Mouse (Mus musculus) stomach, embryonic 14.5 days (tissue): ENCODE measurements around the gene Hephl1. TPM values are rescaled to one million over a fixed set of nuclear protein-coding genes. Genes with fewer than 3 reads are reported as not detected.
"Not testable (repeated sequence)": the region's sequence is repeated elsewhere in the genome, so short reads cannot be mapped to it uniquely, and the experiment has no call there.

ENCODE experiments used
- ATAC-seq: fragments of 200-750 bp; cut with Nextera tagmentation; 2 replicates; pipeline ENCODE4 v1.8.0; 2017; ENCODE audit warnings: low read depth, moderate TSS enrichment; ENCODE audit not compliant: insufficient number of reproducible peaks, insufficient read depth, low FRiP score
- H3K27ac ChIP-seq: fragments of 300-500 bp; sonication (generic); 2 replicates; pipeline ENCODE4 v1.5.1; 2014; ENCODE audit warnings: mild to moderate bottlenecking, low read length, moderate library complexity, mixed read lengths
- H3K27me3 ChIP-seq: fragments of 300-500 bp; sonication (generic); 2 replicates; pipeline ENCODE4 v1.6.1; 2014; ENCODE audit warnings: low read length, control low read depth, mixed read lengths; ENCODE audit not compliant: control insufficient read depth, insufficient read depth
- H3K36me3 ChIP-seq: fragments of 300-500 bp; sonication (generic); 2 replicates; pipeline ENCODE4 v1.6.1; 2014; ENCODE audit warnings: mild to moderate bottlenecking, control low read depth, low read length, moderate library complexity, mixed read lengths; ENCODE audit not compliant: control insufficient read depth, insufficient read depth
- H3K4me1 ChIP-seq: fragments of 300-500 bp; sonication (generic); 2 replicates; pipeline ENCODE4 v1.6.1; 2014; ENCODE audit warnings: low read length, control low read depth, mixed read lengths; ENCODE audit not compliant: control insufficient read depth, insufficient read depth
- H3K4me2 ChIP-seq: fragments of 300-500 bp; sonication (generic); replicated peaks from 2 replicates; pipeline ENCODE4 v1.6.1; 2014; ENCODE audit warnings: low read depth, low read length, control low read depth
- H3K4me3 ChIP-seq: fragments of 300-500 bp; sonication (generic); 2 replicates; pipeline ENCODE4 v1.5.1; 2014; ENCODE audit warnings: low read depth, low read length, control low read depth
- H3K9ac ChIP-seq: fragments of 300-500 bp; sonication (generic); replicated peaks from 2 replicates; pipeline ENCODE4 v1.6.1; 2014; ENCODE audit warnings: low read depth, mild to moderate bottlenecking, control low read depth, low read length, moderate library complexity, mixed read lengths
- H3K9me3 ChIP-seq: fragments of 300-500 bp; sonication (generic); 2 replicates; pipeline ENCODE4 v1.6.1; 2016; ENCODE audit warnings: low read depth, low read length, control low read depth; ENCODE audit not compliant: control insufficient read depth
- WGBS: fragments of 180-500 bp; shearing (Covaris S2); extraction: QIAGEN DNeasy Blood & Tissue Kit; methylation state at CpG from one replicate; pipeline ENCODE4 v1.1.7; 2014; 5-methylcytosine and 5-hydroxymethylcytosine counted together
- polyA plus RNA-seq: library from polyadenylated mRNA; unstranded; fragments of >200 nt; fragmentation: Nextera tagmentation; extraction: Ambion mirVana; gene quantifications from 2 replicates; pipeline ENCODE4 v1.2.1, GENCODE M21; 2014

Hephl1 gene
- polyA plus RNA-seq, 1 experiment from 2014 or later, result 0.06 TPM

GRCm38 (mm10) chr9:15114102-15114501 lies 2.2 kb upstream of the Hephl1 start:
- Histone ChIP-seq H3K9ac (no peak overlapping the region), H3K9me3 (no peaks in the 10 kb centered on the region), H3K4me1 (no peaks in the 10 kb centered on the region), H3K27ac (no peak overlapping the region), H3K4me2 (no peak overlapping the region), H3K27me3 (no peaks in the 10 kb centered on the region), H3K36me3 (no peaks in the 10 kb centered on the region), H3K4me3 (no peak overlapping the region)
- 77% methylated on average over 6 of the region's 6 CpGs for WGBS
- no peak for ATAC-seq

DNA sequence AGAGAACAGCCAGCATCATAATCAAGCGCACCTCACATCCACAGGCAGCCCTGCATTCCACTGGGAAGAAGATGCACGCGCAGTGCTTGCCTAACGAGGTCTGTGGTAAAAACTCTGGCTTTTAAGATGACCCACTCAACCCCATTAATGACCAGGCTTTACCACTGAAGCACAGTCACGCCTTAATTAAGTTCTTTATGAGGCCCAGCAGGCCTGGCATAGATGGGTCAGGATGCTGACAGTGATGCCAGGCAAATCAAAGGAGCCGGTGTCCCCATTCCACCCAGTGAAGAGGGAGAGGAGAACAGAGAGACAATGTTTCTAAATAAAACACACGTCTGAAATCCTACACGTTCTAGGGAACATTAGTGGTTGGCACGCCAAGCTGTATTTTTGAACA lies 3.8 kb downstream of the Hephl1 start:
- Histone ChIP-seq H3K4me2 (no peak overlapping the region), H3K9ac (no peak overlapping the region), H3K27me3 (no peaks in the 10 kb centered on the region), H3K9me3 (no peaks in the 10 kb centered on the region), H3K4me1 (no peaks in the 10 kb centered on the region), H3K36me3 (no peaks in the 10 kb centered on the region), H3K27ac (no peak overlapping the region), H3K4me3 (no peak overlapping the region)
- 85% methylated on average over 9 of the region's 9 CpGs for WGBS
- no peak for ATAC-seq

DNA sequence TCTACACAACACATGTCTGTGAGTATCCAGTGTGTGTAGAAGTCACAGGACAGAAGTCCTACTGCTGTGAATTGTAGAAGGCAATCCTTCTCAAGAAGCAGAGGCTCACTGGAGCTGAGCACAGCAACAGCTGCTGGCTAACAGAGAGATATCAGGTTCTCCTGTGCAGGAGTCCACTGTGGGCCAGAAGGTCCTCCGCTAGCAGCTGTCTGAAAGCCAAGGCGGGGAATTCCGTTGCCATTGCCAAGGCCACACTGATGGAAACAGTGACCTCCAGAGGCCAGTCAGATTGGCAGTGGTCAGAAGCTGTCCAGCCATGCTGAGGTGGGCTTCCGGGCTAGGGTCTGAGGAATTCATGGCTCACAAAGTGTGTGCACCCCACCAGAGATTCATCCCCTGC lies 6.8 kb downstream of the Hephl1 start:
- Histone ChIP-seq H3K9me3 (no peaks in the 10 kb centered on the region), H3K4me3 (no peak overlapping the region), H3K27me3 (no peaks in the 10 kb centered on the region), H3K4me2 (no peak overlapping the region), H3K9ac (no peak overlapping the region), H3K27ac (no peak overlapping the region), H3K4me1 (no peaks in the 10 kb centered on the region), H3K36me3 (no peaks in the 10 kb centered on the region)
- ATAC-seq, result no peak
- 73% methylated on average over 4 of the region's 4 CpGs for WGBS

GRCm38 (mm10) chr9:15103579-15104300 lies 8.2 kb downstream of the Hephl1 start:
- Histone ChIP-seq H3K27me3 (no peaks in the 10 kb centered on the region), H3K36me3 (no peaks in the 10 kb centered on the region), H3K4me1 (no peaks in the 10 kb centered on the region), H3K4me3 (no peak overlapping the region), H3K9me3 (no peaks in the 10 kb centered on the region), H3K4me2 (no peak overlapping the region), H3K9ac (no peak overlapping the region), H3K27ac (no peak overlapping the region)
- no peak for ATAC-seq
- 54% methylated on average over 11 of the region's 11 CpGs for WGBS

DNA sequence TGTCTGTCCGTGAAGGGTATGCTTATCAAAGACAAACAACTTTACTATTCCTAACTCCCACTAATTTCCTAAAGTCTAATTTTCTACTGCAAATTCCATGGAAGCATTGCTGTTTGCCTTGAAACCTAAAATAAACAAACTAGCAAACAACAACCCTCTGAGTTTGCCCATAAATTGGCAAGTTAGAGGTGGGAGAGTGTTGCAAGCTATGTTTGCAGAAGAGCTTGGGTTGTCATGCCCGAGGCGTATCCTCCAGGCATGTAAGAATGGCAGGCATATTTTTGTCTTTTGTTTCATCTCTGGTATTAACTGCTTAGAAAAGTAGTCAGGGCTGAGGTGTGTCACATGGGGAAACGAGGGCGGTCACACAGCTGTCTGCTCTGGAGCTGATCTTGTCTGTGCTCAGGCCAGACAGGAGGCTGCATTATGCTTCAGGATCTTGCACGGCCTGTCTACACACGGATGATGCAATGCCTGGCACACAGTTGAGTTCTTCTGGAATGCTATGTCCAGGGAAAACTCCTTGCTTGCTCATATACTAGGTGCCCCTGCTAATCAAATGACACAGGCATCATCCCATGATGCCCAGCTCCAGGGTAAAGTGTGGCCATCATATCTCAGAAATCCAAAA lies 10.3 kb downstream of the Hephl1 start:
- H3K9me3 ChIP-seq, result no peaks in the 10 kb centered on the region
- H3K27me3 ChIP-seq, result no peaks in the 10 kb centered on the region
- WGBS, result 62% methylated on average over 7 of the region's 7 CpGs
- no peaks in the 10 kb centered on the region for H3K36me3 ChIP-seq
- H3K4me1 ChIP-seq, result no peaks in the 10 kb centered on the region
- no peak overlapping the region for H3K9ac ChIP-seq
- no peak overlapping the region for H3K27ac ChIP-seq
- no peak overlapping the region for H3K4me2 ChIP-seq
- ATAC-seq, result no peak
- no peak overlapping the region for H3K4me3 ChIP-seq

DNA sequence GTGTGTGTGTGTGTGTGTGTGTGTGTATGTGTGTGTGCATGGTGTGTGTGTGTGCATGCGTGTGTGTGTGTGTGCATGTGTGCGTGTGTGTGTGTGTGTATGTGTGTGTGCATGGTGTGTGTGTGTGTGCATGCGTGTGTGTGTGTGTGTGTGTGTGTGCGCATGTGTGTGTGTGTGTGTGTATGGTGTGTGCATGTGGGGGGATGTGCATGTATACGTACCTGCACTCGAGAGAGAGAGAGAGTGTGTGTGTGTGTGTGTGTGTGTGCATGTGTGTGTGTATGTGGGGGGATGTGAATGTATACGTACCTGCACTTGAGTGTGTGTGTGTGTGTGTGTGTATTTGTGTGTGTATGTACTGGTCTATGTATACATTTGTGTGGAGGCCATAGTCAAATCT lies 13.5 kb downstream of the Hephl1 start:
- 94% methylated on average over 7 of the region's 7 CpGs for WGBS
- not testable (repeated sequence) for H3K4me2 ChIP-seq, H3K27me3 ChIP-seq, H3K9me3 ChIP-seq, H3K4me1 ChIP-seq, H3K27ac ChIP-seq, H3K36me3 ChIP-seq, H3K4me3 ChIP-seq, ATAC-seq, H3K9ac ChIP-seq

DNA sequence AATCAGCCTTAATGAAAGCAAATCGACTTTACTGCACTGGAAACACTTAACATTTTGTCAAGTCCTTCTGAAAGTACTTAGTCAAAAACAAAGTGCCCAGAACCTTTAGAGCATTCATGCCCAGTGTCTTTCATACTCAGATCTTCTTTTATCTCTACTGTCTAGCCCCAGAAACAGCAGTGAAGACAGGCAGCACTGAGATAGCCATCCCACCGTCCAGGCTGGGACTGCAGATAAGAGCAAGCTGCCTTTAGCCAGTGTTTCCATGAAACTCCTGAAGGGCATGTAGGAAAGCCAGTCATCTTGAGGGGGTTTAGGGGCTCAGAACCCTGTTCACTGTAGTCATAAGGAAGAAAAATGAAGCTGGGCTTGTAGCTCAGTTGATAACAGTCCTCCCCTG lies 14.7 kb downstream of the Hephl1 start:
- H3K36me3 ChIP-seq, result no peaks in the 10 kb centered on the region
- no peak overlapping the region for H3K4me2 ChIP-seq
- H3K27me3 ChIP-seq, result no peaks in the 10 kb centered on the region
- H3K9ac ChIP-seq, result no peak overlapping the region
- no peak for ATAC-seq
- H3K9me3 ChIP-seq, result no peaks in the 10 kb centered on the region
- H3K4me3 ChIP-seq, result no peak overlapping the region
- 64% methylated on average over 2 of the region's 2 CpGs for WGBS
- H3K4me1 ChIP-seq, result no peaks in the 10 kb centered on the region
- H3K27ac ChIP-seq, result no peak overlapping the region

DNA sequence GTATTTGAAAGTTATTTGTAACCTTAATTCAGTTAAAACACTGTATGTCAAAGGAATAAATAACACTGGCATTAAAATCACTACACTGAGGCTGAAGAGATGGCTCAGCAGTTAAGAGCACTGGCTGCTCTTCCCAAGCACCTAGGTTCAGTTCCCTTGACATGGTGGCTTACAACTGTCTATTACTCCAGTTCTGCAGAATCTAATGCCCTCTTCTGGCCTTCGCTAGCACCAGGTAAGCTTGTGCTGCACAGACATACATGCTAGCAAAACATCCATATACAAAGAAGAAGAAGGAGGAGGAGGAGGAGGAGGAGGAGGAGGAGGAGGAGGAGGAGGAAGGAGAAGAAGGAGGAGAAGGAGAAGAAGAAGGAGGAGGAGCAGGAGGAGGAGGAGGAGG lies 15.7 kb downstream of the Hephl1 start:
- no peaks in the 10 kb centered on the region for H3K36me3 ChIP-seq
- WGBS, result 83% methylated on average over 1 of the region's 1 CpGs
- no peak overlapping the region for H3K9ac ChIP-seq
- ATAC-seq, result no peak
- no peaks in the 10 kb centered on the region for H3K4me1 ChIP-seq
- no peak overlapping the region for H3K4me2 ChIP-seq
- no peak overlapping the region for H3K4me3 ChIP-seq
- no peak overlapping the region for H3K27ac ChIP-seq
- H3K27me3 ChIP-seq, result no peaks in the 10 kb centered on the region
- H3K9me3 ChIP-seq, result no peaks in the 10 kb centered on the region

- 44% methylated on average over 3 of the region's 3 CpGs for WGBS
- H3K27me3 ChIP-seq, result no peaks in the 10 kb centered on the region
- H3K36me3 ChIP-seq, result no peaks in the 10 kb centered on the region
- no peak overlapping the region for H3K27ac ChIP-seq
- no peaks in the 10 kb centered on the region for H3K4me1 ChIP-seq
- no peak for ATAC-seq
- H3K4me3 ChIP-seq, result no peak overlapping the region
- H3K4me2 ChIP-seq, result no peak overlapping the region
- H3K9ac ChIP-seq, result no peak overlapping the region
- no peaks in the 10 kb centered on the region for H3K9me3 ChIP-seq
Measured at GRCm38 (mm10) chr9:15095206-15095605, 16.7 kb downstream of the Hephl1 start.
